Mouse (Mus musculus) cortical plate, adult 2 months (tissue): ENCODE results near the gene Trpm5.

ENCODE experiments used
- CTCF ChIP-seq: fragments of 200-500 bp; IDR thresholded peaks from 2 replicates; pipeline ENCODE4 v1.5.1; 2011; ENCODE audit warnings: mild to moderate bottlenecking, control low read depth, low read length; ENCODE audit not compliant: insufficient read depth; ENCODE audit errors: extremely low read depth
- POLR2A ChIP-seq: fragments of 200-500 bp; IDR thresholded peaks from 2 replicates; pipeline ENCODE4 v1.6.1; 2011; ENCODE audit warnings: mild to moderate bottlenecking, low read length, control low read depth; ENCODE audit not compliant: insufficient read depth; ENCODE audit errors: extremely low read depth

DNA sequence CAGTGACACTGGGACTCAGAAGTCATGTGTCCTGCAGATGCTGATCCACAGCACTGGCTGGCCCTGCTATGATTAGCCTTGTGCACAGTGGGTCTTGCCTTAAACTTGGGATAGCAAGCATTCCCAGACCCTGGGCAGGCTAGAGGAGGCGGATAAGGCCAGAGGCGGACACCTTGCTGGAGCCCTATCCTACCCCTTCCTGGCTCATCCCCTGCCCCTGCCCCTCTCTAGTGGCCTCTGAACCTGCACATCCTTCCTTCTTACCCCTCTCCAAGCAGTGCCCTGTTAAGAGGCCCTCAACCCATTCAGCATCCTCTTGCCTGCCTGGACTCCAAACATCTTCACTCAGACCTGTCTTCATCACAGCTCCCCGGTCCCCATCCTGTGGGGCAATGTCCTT, 53.9 kb downstream of the Trpm5 start:
- TF ChIP-seq CTCF (no peak), POLR2A (no peak)
